Mouse (Mus musculus): ENCODE data around the gene Gm29133.

Gene Gm29133

GRCm38 (mm10) chr3:75747897-75748296 is at the start of gene Gm29133:
Gm29133 (plus strand) TSS chr3:75748197.
- no peak for DNase-seq

GRCm38 (mm10) chr3:75699088-75699487 is 48.9 kb upstream of the Gm29133 start:
- no peak for DNase-seq

GRCm38 (mm10) chr3:75701336-75701735 is 46.7 kb upstream of the Gm29133 start:
- no peak for DNase-seq

GRCm38 (mm10) chr3:75706536-75706935 is 41.5 kb upstream of the Gm29133 start:
- no peak for DNase-seq

- no peak for DNase-seq
Measured at GRCm38 (mm10) chr3:75713678-75714295, 34.2 kb upstream of the Gm29133 start.

- DNase-seq, result no peak
Measured at GRCm38 (mm10) chr3:75720663-75721062, 27.3 kb upstream of the Gm29133 start.

- no peak for DNase-seq
Measured at GRCm38 (mm10) chr3:75730982-75731600, 16.9 kb upstream of the Gm29133 start.

- DNase-seq, result no peak
Measured at GRCm38 (mm10) chr3:75743664-75744437, 4.1 kb upstream of the Gm29133 start.

- no peak for DNase-seq
Measured at GRCm38 (mm10) chr3:75745343-75745742, 2.7 kb upstream of the Gm29133 start.

- DNase-seq, result no peak
Measured at GRCm38 (mm10) chr3:75763351-75763750, 15.4 kb downstream of the Gm29133 start.

GRCm38 (mm10) chr3:75774253-75774652 is 26.3 kb downstream of the Gm29133 start:
- no peak for DNase-seq

- DNase-seq, result no peak
Measured at GRCm38 (mm10) chr3:75808001-75808400, 60.0 kb downstream of the Gm29133 start.

GRCm38 (mm10) chr3:75823934-75824333 is 75.9 kb downstream of the Gm29133 start:
- no peak for DNase-seq

GRCm38 (mm10) chr3:75824458-75824857 is 76.5 kb downstream of the Gm29133 start:
- no peak for DNase-seq

- no peak for DNase-seq
Measured at GRCm38 (mm10) chr3:75834827-75835226, 86.8 kb downstream of the Gm29133 start.

- DNase-seq, result no peak
Measured at GRCm38 (mm10) chr3:75835286-75835967, 87.4 kb downstream of the Gm29133 start.
